Mouse (Mus musculus): ENCODE data around the gene Prb1. TPM values are rescaled to one million over a fixed set of nuclear protein-coding genes. Genes with fewer than 3 reads are reported as not detected.

The Prb1 gene
- total RNA-seq (2023) = not detected

DNA sequence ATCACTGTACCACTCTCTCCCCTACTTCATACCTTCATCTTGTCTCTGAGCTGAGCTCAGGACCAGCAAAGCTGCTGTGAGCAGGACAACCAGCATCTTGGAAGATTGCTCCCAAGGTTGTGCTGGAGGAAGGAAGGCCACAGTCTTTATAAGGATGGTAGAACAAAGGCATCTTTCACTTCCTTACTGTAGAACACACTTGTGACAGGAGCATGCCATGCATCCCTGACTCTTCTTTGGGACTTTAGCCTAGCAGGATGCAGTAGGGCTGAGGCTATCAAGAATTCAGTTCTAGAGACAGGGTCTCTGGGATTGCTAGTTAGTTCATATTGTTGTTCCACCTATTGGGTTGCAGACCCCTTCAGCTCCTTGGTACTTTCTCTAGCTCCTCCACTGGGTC is at the start of gene Prb1:
Prb1 (minus strand) TSS at position 101 of the 400 bp plus-strand sequence.

Other genes starting within 250 kb of the Prb1 start
- gene Prpmp5, start 104.2 kb upstream of the Prb1 start, total RNA-seq (2023) = not detected
- gene Gm8882, start 153.6 kb upstream of the Prb1 start, total RNA-seq (2023) = not detected

All from monocyte, adult 59 days (primary cell).